Mouse (Mus musculus): ENCODE measurements around the gene Palld.

Palld gene

GRCm38 (mm10) chr8:61865365-61865764 lies 37.1 kb downstream of the Palld start:
- DNase-seq, result no peak

GRCm38 (mm10) chr8:61851270-61851669 lies 51.2 kb downstream of the Palld start:
- DNase-seq, result no peak

- DNase-seq, result no peak
Measured at GRCm38 (mm10) chr8:61848581-61849162, 53.8 kb downstream of the Palld start.

- no peak for DNase-seq
Measured at GRCm38 (mm10) chr8:61847494-61847893, 55.0 kb downstream of the Palld start.

GRCm38 (mm10) chr8:61844992-61845391 lies 57.5 kb downstream of the Palld start:
- DNase-seq, result no peak

- DNase-seq, result no peak
Measured at GRCm38 (mm10) chr8:61844575-61844974, 57.9 kb downstream of the Palld start.

- no peak for DNase-seq
Measured at GRCm38 (mm10) chr8:61843776-61844175, 58.7 kb downstream of the Palld start.

- DNase-seq, result no peak
Measured at GRCm38 (mm10) chr8:61833211-61833610, 69.3 kb downstream of the Palld start.

- DNase-seq, result no peak
Measured at GRCm38 (mm10) chr8:61831944-61832343, 70.5 kb downstream of the Palld start.

GRCm38 (mm10) chr8:61830821-61831220 lies 71.7 kb downstream of the Palld start:
- DNase-seq, result no peak

- DNase-seq, result no peak
Measured at GRCm38 (mm10) chr8:61824563-61824962, 77.9 kb downstream of the Palld start.

- no peak for DNase-seq
Measured at GRCm38 (mm10) chr8:61823157-61823556, 79.3 kb downstream of the Palld start.

GRCm38 (mm10) chr8:61803764-61804163 lies 98.7 kb downstream of the Palld start:
- no peak for DNase-seq

GRCm38 (mm10) chr8:61802840-61803239 lies 99.7 kb downstream of the Palld start:
- no peak for DNase-seq

GRCm38 (mm10) chr8:61797391-61797947 lies 105.0 kb downstream of the Palld start:
- no peak for DNase-seq

- DNase-seq, result no peak
Measured at GRCm38 (mm10) chr8:61796537-61797050, 105.9 kb downstream of the Palld start.

- DNase-seq, result no peak
Measured at GRCm38 (mm10) chr8:61789946-61790345, 112.5 kb downstream of the Palld start.

- DNase-seq, result no peak
Measured at GRCm38 (mm10) chr8:61789289-61789688, 113.2 kb downstream of the Palld start.

- DNase-seq, result no peak
Measured at GRCm38 (mm10) chr8:61782931-61783491, 119.5 kb downstream of the Palld start.

- no peak for DNase-seq
Measured at GRCm38 (mm10) chr8:61780652-61781257, 121.7 kb downstream of the Palld start.

- DNase-seq, result no peak
Measured at GRCm38 (mm10) chr8:61778194-61778593, 124.3 kb downstream of the Palld start.

GRCm38 (mm10) chr8:61776560-61776959 lies 125.9 kb downstream of the Palld start:
- no peak for DNase-seq

- no peak for DNase-seq
Measured at GRCm38 (mm10) chr8:61775936-61776335, 126.6 kb downstream of the Palld start.

- DNase-seq, result no peak
Measured at GRCm38 (mm10) chr8:61774161-61774560, 128.3 kb downstream of the Palld start.

Data from cerebellum, adult 11 months (tissue).